Mouse (Mus musculus) lung, postnatal 0 days (tissue): ENCODE measurements around the gene Cym. TPM values are rescaled to one million over a fixed set of nuclear protein-coding genes. Genes with fewer than 3 reads are reported as not detected.

Experiments used
- ATAC-seq: fragments of 200-750 bp; cut with Nextera tagmentation; 2 replicates; pipeline ENCODE4 v1.8.0; 2017; ENCODE audit warnings: moderate library complexity
- DNase-seq: peaks from one replicate; pipeline ENCODE4 v3.0.0-alpha.2; 2016; ENCODE audit warnings: low spot score
- H3K27ac ChIP-seq: fragments of 300-500 bp; sonication (generic); 2 replicates; pipeline ENCODE4 v1.5.1; 2014; ENCODE audit warnings: antibody characterized with exemption, mild to moderate bottlenecking, low read length, mixed read lengths
- H3K27me3 ChIP-seq: fragments of 300-500 bp; sonication (generic); replicated peaks from 2 replicates; pipeline ENCODE4 v1.6.1; 2014; ENCODE audit warnings: low read length, mixed read lengths; ENCODE audit not compliant: insufficient read depth
- H3K36me3 ChIP-seq: fragments of 300-500 bp; sonication (generic); 2 replicates; pipeline ENCODE4 v1.6.1; 2014; ENCODE audit warnings: low read length, mixed read lengths; ENCODE audit not compliant: insufficient read depth
- H3K4me1 ChIP-seq: fragments of 300-500 bp; sonication (generic); 2 replicates; pipeline ENCODE4 v1.6.1; 2014; ENCODE audit warnings: antibody characterized with exemption, low read depth, low read length, mixed read lengths; ENCODE audit not compliant: insufficient read depth
- H3K4me2 ChIP-seq: fragments of 300-500 bp; sonication (generic); replicated peaks from 2 replicates; pipeline ENCODE4 v1.6.1; 2014; ENCODE audit warnings: low read depth, mild to moderate bottlenecking, low read length, moderate library complexity, mixed read lengths
- H3K4me3 ChIP-seq: fragments of 300-500 bp; sonication (generic); 2 replicates; pipeline ENCODE4 v1.5.1; 2014; ENCODE audit warnings: low read depth, low read length
- H3K9ac ChIP-seq: fragments of 300-500 bp; sonication (generic); replicated peaks from 2 replicates; pipeline ENCODE4 v1.6.1; 2014; ENCODE audit warnings: low read depth, mild to moderate bottlenecking
- H3K9me3 ChIP-seq: fragments of 300-500 bp; sonication (generic); 2 replicates; pipeline ENCODE4 v1.6.1; 2016; ENCODE audit warnings: low read length, mixed read lengths
- CTCF ChIP-seq: IDR thresholded peaks from 2 replicates; pipeline ENCODE4 v1.5.1; 2016; ENCODE audit warnings: antibody characterized with exemption, mild to moderate bottlenecking
- EP300 ChIP-seq: IDR thresholded peaks from 2 replicates; pipeline ENCODE4 v1.6.1; 2016; ENCODE audit warnings: antibody characterized with exemption, mild to moderate bottlenecking, control low read depth
- WGBS: fragments of 180-500 bp; shearing (Covaris S2); extraction: QIAGEN DNeasy Blood & Tissue Kit; methylation state at CpG from one replicate; pipeline ENCODE4 v1.1.7; 2014; 5-methylcytosine and 5-hydroxymethylcytosine counted together
- polyA plus RNA-seq: library from polyadenylated mRNA; unstranded; fragments of >200 nt; fragmentation: Nextera tagmentation; extraction: Ambion mirVana; gene quantifications from 2 replicates; pipeline ENCODE4 v1.2.1, GENCODE M21; 2015

The Cym gene
- polyA plus RNA-seq, 1 experiment from 2014 or later, result 0.41 TPM

DNA sequence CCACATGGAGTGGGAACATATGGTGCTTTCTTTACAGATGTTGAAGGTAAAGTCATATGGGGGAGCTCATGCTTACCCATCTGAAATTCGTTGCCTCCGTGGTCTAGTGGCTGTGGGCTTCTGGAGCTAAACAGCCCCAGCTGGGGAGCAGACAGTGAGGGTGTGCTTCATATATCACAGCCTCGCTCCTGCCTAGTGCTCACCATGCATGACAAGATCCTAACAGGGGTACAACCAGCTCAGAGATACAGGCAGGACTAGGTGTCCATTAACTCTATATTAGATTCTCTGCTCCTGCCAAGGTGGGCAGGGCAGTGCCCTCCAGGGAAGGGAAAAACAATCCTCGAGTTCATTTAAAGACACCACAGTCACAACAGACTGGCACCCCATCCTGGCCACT is 9.7 kb upstream of the Cym start:
- WGBS, result 53% methylated on average over 4 of the region's 4 CpGs

DNA sequence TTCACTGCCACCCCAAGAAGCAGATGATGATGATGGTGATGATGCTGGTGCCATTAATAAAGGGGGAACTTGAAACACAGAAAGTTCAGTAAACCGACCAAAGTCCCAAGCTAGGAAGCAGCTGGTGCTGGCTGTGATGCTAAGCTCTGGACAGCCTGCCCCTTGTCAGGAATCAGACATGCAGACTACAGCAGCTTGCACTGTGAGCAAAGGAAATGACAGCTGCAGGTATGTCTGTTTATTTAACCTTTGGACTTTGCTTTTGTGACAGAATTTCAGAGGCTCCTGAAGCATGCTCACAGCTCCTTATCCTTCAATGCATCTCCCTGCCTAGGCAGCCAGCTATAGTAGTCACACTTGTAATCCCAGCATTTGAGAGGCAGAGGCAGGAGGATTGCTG is 9.0 kb upstream of the Cym start, which contains the start of gene A630076J17Rik:
A630076J17Rik (plus strand) TSS at position 88 of the 400 bp plus-strand sequence.
- Histone ChIP-seq H3K27ac (no peak within 1 kb of the TSS), H3K4me2 (no peak within 1 kb of the TSS), H3K36me3 (no peaks in the 10 kb centered on the region), H3K4me1 (no peaks in the 10 kb centered on the region), H3K27me3 (no peaks in the 10 kb centered on the region), H3K9me3 (no peaks in the 10 kb centered on the region), H3K4me3 (no peak within 1 kb of the TSS), H3K9ac (no peak within 1 kb of the TSS)
- ATAC-seq (no peak), DNase-seq (no peak)
- TF ChIP-seq EP300 (no peak), CTCF (no peak)
- 4% methylated on average over 1 of the region's 1 CpGs for WGBS

More for the DNA sequence above, 9.7 kb upstream of the Cym start:
- Histone ChIP-seq H3K4me3 (no peak overlapping the region), H3K36me3 (no peaks in the 10 kb centered on the region), H3K27ac (no peak overlapping the region), H3K9ac (no peak overlapping the region), H3K9me3 (no peaks in the 10 kb centered on the region), H3K27me3 (no peaks in the 10 kb centered on the region), H3K4me2 (no peak overlapping the region), H3K4me1 (no peaks in the 10 kb centered on the region)
- no peak for TF ChIP-seq CTCF
- no peak for TF ChIP-seq EP300
- no peak for ATAC-seq
- DNase-seq, result no peak

DNA sequence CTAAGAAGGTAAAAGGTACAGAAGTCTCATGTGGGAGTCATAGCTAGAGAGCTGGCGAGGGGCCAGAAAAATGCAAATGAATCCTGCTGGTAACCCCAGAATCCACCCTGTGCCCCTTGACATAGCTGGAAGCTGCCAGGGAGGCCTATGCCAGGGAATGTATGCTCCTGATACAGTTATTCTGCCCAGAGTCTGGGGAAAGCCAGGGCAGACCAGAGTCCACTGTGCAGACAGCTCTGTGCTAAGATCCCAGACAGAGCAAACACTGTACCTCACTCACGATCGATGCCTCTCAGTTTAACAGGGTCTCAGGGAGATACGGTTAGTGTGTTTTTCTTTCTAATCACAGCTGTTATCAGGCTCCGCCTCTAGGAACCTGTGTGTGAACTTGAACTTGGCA is 8.3 kb upstream of the Cym start:
- Histone ChIP-seq H3K4me3 (no peak overlapping the region), H3K4me2 (no peak overlapping the region), H3K9ac (no peak overlapping the region), H3K4me1 (no peaks in the 10 kb centered on the region), H3K27ac (no peak overlapping the region), H3K9me3 (no peaks in the 10 kb centered on the region), H3K27me3 (no peaks in the 10 kb centered on the region), H3K36me3 (no peaks in the 10 kb centered on the region)
- DNase-seq (no peak), ATAC-seq (no peak)
- 31% methylated on average over 5 of the region's 5 CpGs for WGBS
- TF ChIP-seq CTCF (no peak), EP300 (no peak)

DNA sequence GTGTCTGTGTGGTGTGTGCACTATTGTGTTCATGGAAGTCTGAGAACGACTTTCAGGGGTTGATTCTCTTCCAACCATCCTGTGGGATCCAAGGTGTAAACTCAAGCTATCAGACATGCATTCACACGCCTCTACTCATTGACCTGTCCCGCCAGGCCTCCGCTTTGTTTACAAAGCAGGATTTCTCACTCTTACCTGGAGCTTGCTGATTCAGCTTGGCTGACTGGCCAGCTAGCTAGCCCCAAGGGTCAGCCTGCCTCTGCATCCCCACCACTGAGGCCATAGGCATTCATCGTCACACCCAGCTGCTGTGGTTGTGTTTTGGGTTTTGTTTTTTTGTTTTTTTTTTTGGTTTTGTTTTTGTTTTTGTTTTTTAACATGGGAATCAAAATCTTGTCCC is 7.7 kb upstream of the Cym start:
- no peak overlapping the region for H3K4me2 ChIP-seq
- H3K9me3 ChIP-seq, result no peaks in the 10 kb centered on the region
- DNase-seq, result no peak
- no peak overlapping the region for H3K27ac ChIP-seq
- TF ChIP-seq EP300, result no peak
- TF ChIP-seq CTCF, result no peak
- H3K4me3 ChIP-seq, result no peak overlapping the region
- ATAC-seq, result no peak
- no peaks in the 10 kb centered on the region for H3K4me1 ChIP-seq
- 61% methylated on average over 5 of the region's 5 CpGs for WGBS
- no peaks in the 10 kb centered on the region for H3K27me3 ChIP-seq
- H3K36me3 ChIP-seq, result no peaks in the 10 kb centered on the region
- no peak overlapping the region for H3K9ac ChIP-seq

DNA sequence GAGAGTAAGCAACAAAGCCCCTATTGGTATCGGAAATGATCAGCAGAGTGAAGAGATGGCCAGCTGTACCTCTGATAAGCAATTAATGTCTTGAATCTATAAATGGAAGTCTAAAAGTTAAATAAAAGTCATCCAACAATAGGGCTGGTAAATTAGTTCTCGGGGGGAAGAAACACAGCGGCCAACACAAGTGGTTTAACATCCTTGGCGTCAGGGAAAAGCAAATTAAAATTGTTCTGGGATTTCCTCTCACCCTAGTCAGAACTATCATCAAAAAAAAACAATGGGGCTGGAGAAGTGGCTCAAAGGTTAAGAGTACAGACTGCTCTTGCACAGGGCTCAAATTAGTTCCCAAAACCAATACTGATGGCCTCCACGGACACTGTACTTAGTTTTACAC is 4.3 kb upstream of the Cym start:
- no peaks in the 10 kb centered on the region for H3K36me3 ChIP-seq
- no peaks in the 10 kb centered on the region for H3K27me3 ChIP-seq
- H3K4me1 ChIP-seq, result no peaks in the 10 kb centered on the region
- 80% methylated on average over 5 of the region's 5 CpGs for WGBS
- H3K9ac ChIP-seq, result no peak overlapping the region
- H3K27ac ChIP-seq, result no peak overlapping the region
- no peaks in the 10 kb centered on the region for H3K9me3 ChIP-seq
- TF ChIP-seq EP300 (no peak), CTCF (no peak)
- H3K4me2 ChIP-seq, result no peak overlapping the region
- H3K4me3 ChIP-seq, result no peak overlapping the region
- DNase-seq, result no peak
- ATAC-seq, result no peak

DNA sequence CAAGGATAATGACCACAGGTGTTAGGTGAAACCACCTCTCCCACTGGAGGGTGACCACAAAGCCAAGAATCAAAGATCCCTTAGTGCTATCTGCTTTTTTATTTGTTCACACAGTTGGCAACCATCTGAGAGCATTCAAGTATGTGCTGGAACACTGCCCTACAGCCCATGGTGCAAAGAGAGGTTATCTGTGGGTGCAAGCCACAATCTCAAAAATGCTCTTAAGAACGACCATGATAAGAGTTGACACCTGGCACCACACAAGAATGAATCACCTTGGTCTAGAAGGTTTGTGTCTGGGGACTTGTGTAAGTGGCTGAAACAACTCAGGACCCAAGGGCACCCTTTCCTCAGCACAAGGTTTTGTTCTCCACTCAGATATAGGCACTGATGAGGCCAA is 1.7 kb upstream of the Cym start:
- DNase-seq (peak; percentile 23), ATAC-seq (peak; percentile 67)
- Histone ChIP-seq H3K36me3 (no peaks in the 10 kb centered on the region), H3K27ac (no peak overlapping the region), H3K27me3 (no peaks in the 10 kb centered on the region), H3K4me1 (no peaks in the 10 kb centered on the region), H3K9ac (no peak overlapping the region), H3K4me2 (no peak overlapping the region), H3K4me3 (no peak overlapping the region), H3K9me3 (no peaks in the 10 kb centered on the region)
- TF ChIP-seq CTCF (no peak), EP300 (peak; percentile 44; the same call in 1 of the 2 replicates)
- WGBS, result 32% methylated on average over 1 of the region's 1 CpGs

DNA sequence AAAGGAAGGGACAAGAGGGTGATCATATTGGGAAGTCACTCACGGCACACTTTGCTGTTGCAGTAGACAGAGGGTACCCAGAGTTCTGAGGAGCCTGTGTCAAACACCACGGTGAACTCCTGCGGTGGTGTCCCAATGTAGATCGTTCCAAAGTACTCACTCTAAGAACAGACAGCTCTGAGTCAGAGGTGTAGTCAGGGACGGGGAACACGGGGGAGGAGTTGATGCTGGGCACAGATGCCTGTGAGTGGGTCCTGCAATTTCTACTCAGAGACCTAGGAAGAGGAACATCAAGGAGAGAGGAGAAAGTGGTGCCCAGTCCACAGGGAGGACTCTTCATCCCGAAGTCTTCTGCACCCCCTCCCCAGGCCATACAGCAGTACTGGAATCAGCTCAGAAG is 3.0 kb downstream of the Cym start:
- Histone ChIP-seq H3K27ac (no peak overlapping the region), H3K4me3 (no peak overlapping the region), H3K9ac (no peak overlapping the region), H3K4me1 (no peaks in the 10 kb centered on the region), H3K36me3 (no peaks in the 10 kb centered on the region), H3K9me3 (no peaks in the 10 kb centered on the region), H3K4me2 (no peak overlapping the region), H3K27me3 (no peaks in the 10 kb centered on the region)
- ATAC-seq (no peak), DNase-seq (no peak)
- WGBS, result 88% methylated on average over 7 of the region's 7 CpGs
- TF ChIP-seq EP300 (no peak), CTCF (no peak)
